Mouse (Mus musculus) frontal cortex, postnatal 25 days (tissue): Measurements from ENCODE around the gene Evc2.
A peak's percentile ranks its signal among the peaks of the same experiment; 100 is the strongest.

Source experiments
- DNase-seq, 2 experiments: peaks; one replicate each; pipeline ENCODE4 v3.0.0; 2022; ENCODE audit warnings: low spot score in 2 of 2

Evc2 gene

GRCm38 (mm10) chr5:37338288-37338687 lies at the start of gene Evc2:
Gene Evc2 (plus strand): TSS chr5:37338499.
- peak; percentile 52 to 69 for DNase-seq

GRCm38 (mm10) chr5:37289236-37289635 lies 49.1 kb upstream of the Evc2 start:
- DNase-seq: peak in 1 of 2 experiments; percentile 37

- DNase-seq: peak in 1 of 2 experiments; percentile 16
Observed at GRCm38 (mm10) chr5:37290983-37291382, 47.3 kb upstream of the Evc2 start.

GRCm38 (mm10) chr5:37296717-37297116 lies 41.6 kb upstream of the Evc2 start:
- no peak for DNase-seq

GRCm38 (mm10) chr5:37298370-37298769 lies 39.9 kb upstream of the Evc2 start:
- no peak for DNase-seq

- DNase-seq: no peak
Observed at GRCm38 (mm10) chr5:37310026-37310425, 28.3 kb upstream of the Evc2 start.

- no peak for DNase-seq
Observed at GRCm38 (mm10) chr5:37312980-37313722, 25.1 kb upstream of the Evc2 start.

GRCm38 (mm10) chr5:37318715-37319114 lies 19.6 kb upstream of the Evc2 start:
- DNase-seq: no peak

- no peak for DNase-seq
Observed at GRCm38 (mm10) chr5:37320174-37320573, 18.1 kb upstream of the Evc2 start.

- no peak for DNase-seq
Observed at GRCm38 (mm10) chr5:37320761-37321160, 17.5 kb upstream of the Evc2 start.

- DNase-seq: no peak
Observed at GRCm38 (mm10) chr5:37326675-37327074, 11.6 kb upstream of the Evc2 start.

GRCm38 (mm10) chr5:37330449-37331132 lies 7.7 kb upstream of the Evc2 start:
- no peak for DNase-seq

- no peak for DNase-seq
Observed at GRCm38 (mm10) chr5:37331133-37331505, 7.2 kb upstream of the Evc2 start.

- DNase-seq: no peak
Observed at GRCm38 (mm10) chr5:37332066-37332465, 6.2 kb upstream of the Evc2 start.

GRCm38 (mm10) chr5:37335061-37335460 lies 3.2 kb upstream of the Evc2 start:
- no peak for DNase-seq

- peak in 1 of 2 experiments; percentile 16 for DNase-seq
Observed at GRCm38 (mm10) chr5:37336485-37337105, 1.7 kb upstream of the Evc2 start, which contains the start of gene Evc. Gene Evc (minus strand): TSS chr5:37336894.

GRCm38 (mm10) chr5:37337696-37338095 lies 603 bp upstream of the Evc2 start:
- DNase-seq: no peak

GRCm38 (mm10) chr5:37343962-37344361 lies 5.7 kb downstream of the Evc2 start:
- no peak for DNase-seq

GRCm38 (mm10) chr5:37351791-37352190 lies 13.5 kb downstream of the Evc2 start:
- DNase-seq: no peak

GRCm38 (mm10) chr5:37354385-37354784 lies 16.1 kb downstream of the Evc2 start:
- DNase-seq: peak; percentile 39 to 58

GRCm38 (mm10) chr5:37356027-37356426 lies 17.7 kb downstream of the Evc2 start:
- no peak for DNase-seq

- DNase-seq: no peak
Observed at GRCm38 (mm10) chr5:37362618-37363017, 24.3 kb downstream of the Evc2 start.

GRCm38 (mm10) chr5:37363284-37363683 lies 25.0 kb downstream of the Evc2 start:
- no peak for DNase-seq
